Mouse (Mus musculus): ENCODE data around the gene Tpx2.

- TF ChIP-seq CTCF (IDR thresholded peaks at IDR 0.05; ENCODE audit: low read depth, low read length) (no peak), GATA2 (IDR thresholded peaks at IDR 0.05; ENCODE audit: borderline replicate concordance, low read depth, low read length) (no peak)
Observed at GRCm38 (mm10) chr2:152821023-152821422, 26.7 kb upstream of the Tpx2 start.
